Mouse (Mus musculus) kidney, adult 11 months (tissue): ENCODE results near the gene Itih2.

Experiments used
- DNase-seq: peaks from one replicate; pipeline ENCODE4 v3.0.0; 2022

The Itih2 gene

DNA sequence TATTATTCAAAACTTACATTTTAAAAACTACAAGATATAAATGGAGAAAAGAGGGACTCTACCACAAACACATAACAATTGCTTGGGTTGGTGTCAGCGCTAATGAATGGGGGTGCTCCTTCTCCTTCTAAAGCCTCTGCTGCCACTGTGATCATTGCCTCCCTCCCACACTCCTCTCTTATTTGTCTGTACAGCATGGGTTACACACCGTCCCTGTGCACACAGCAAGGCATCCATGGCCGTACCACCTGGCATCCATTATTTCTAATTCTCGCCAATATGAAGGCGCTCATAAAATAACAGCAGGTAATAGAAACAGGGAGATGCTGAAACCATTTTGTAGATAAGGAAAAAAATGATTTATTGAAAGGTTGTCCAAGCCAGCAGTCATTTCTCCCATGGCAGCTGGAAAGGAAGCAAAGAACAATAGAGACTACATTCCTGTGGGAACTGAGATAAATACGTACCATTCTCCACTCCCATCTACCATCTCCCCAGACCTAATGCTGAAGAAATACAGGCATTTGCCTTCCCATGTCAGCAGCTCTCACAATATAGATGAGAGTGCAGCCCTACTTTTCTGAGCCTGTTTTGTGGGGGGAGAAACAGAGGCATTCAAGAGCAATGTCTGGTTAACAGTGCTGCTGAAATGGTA lies 22.5 kb downstream of the Itih2 start:
- DNase-seq: no peak

- DNase-seq: peak; percentile 38
These were observed 30.0 kb downstream of the Itih2 start for GRCm38 (mm10) chr2:10101180-10101579.

- no peak for DNase-seq
These were observed 30.7 kb downstream of the Itih2 start for GRCm38 (mm10) chr2:10100471-10100870.

GRCm38 (mm10) chr2:10098598-10099215 lies 32.5 kb downstream of the Itih2 start:
- DNase-seq: peak; percentile 21

DNA sequence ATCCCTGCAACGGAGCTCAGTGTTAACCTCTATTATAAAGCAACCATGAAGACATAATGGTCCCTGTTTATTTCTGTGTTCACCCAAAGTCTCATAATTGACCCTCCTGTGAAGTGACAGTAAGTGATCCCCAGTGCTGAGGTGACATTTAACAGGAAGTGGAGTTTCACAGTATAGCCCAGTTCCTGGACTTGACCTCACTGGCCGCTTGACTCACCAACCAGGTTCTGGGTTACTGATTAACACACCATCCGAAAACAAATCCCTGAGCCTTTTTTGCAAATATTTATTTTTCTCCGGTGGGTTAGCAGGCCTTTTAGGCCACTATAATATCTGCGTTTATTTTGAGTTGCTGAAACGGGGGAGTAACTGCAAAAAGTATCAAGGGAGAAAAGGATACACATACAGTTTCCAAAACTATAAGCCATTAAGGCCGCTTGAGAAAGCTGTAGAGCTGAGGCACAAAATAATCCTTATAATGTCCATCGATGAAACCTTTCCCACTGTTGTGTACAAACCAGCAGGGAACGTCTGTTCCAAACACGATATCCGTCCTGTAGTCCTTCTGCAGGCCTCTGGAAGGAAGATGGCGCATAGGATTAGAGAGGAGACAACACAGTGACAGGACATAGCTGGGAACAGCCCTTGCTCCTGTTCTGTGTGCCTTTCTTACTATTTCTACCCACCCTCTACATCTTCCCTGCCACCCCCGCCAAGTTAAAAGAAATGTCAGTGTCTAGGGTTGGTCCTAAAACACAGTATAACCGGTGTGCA lies 36.7 kb downstream of the Itih2 start:
- DNase-seq: no peak

DNA sequence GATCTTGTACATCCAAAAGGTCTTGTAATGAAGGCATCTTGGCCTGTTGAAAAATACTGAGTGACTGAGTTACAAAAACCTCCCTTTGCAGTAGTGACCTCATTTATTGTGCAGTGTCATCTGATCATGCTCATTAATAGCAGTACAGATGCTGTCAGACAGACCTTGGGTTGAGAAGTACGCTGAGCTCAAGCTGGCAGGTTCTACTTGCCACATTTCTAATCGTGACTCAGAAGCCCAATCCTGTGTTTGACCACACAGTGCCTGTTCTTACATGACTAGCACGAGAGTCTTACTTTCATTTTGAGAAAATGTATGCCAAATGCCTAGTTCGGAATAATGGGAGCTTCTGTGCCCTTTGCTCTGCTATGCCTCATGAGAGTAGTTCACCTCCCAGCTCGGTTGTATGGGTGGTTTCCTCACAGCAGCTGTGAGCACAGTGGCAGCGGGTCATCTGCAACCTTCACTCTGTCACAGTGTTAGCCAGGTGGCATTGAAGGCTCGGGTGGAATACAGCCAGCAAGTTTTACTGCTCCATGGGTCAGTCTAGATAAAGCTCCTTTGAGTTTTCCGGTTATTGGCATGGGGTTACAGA lies 43.8 kb downstream of the Itih2 start:
- no peak for DNase-seq

DNA sequence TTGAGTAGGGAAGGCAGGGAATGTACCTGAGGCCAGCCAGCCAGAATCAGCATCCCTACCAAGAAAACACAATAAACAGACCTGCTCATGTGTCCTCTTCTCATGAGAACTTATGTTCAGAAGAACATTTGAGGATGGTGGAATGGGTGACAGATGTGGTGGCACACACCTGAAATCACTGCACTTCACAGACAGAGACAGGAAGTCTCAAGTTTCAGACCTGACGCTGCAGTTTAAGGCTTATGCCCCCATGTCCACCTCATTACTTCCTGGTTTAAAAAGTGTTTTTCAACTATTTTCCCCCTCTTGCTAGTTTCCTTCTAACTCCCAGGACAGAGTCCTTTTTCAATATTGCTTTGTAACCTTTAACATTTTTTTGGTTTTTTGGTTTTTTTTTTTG lies 48.5 kb downstream of the Itih2 start:
- no peak for DNase-seq

- DNase-seq: no peak
These were observed 49.6 kb downstream of the Itih2 start for GRCm38 (mm10) chr2:10081453-10082080.

DNA sequence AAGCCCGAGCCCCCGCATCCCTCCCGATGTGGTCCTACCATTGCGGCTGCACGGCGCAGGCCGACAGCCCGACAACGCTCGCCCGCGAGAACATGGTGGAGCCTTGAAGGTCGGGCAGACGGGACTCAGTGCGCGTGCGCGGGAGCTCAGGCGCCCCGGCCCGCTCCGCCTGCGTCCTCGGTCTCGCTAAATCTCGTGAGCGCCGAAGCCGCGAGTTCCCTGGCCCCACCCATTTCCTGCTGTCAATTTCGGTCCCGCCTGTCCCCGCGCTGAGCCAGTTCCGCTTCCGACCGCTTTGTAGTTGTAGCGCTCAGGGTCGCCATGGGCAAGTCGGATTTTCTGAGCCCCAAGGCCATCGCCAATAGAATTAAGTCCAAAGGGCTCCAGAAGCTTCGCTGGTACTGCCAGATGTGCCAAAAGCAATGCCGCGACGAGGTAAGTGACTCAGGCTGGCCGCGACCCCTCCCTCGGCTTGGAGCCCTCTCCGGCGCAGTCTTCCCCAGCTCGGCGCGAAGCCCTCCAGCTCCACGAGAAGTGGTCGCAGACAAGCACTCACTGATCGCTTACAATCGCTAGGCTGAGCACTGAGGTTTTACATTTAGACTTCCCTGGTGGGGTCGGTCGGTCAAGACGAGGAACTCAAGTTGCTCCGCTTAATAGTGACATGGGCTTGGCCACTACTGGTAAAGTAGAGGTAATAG lies 50.7 kb downstream of the Itih2 start, which contains the start of the genes Atp5c1 and Kin:
Atp5c1 (minus strand) TSS at position 201 of the 701 bp plus-strand sequence.
Kin (plus strand) TSS at position 284 of the 701 bp plus-strand sequence.
- peak; percentile 96 for DNase-seq

GRCm38 (mm10) chr2:10079745-10080309 lies 51.4 kb downstream of the Itih2 start:
- no peak for DNase-seq

DNA sequence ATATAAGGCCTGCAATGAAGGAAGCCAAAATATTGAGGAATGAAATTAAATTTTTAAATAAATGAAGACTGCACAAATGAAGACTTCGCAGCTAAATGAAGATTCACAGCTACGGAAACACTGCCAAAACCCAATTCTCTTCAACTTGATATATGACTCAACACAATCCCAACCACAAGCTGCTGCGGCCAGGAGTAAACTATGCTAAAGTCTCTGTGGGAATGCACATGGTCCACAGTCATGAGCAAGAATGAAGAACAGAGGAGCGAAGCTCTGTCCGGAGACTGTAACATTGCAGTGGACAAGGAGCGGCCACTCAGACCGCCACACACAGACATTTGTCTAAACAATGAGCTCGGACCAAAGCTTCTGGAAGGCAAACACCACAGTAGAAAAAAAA lies 54.5 kb downstream of the Itih2 start:
- no peak for DNase-seq

GRCm38 (mm10) chr2:10074470-10074869 lies 56.7 kb downstream of the Itih2 start:
- DNase-seq: no peak

GRCm38 (mm10) chr2:10071751-10072150 lies 59.4 kb downstream of the Itih2 start:
- DNase-seq: no peak

- DNase-seq: no peak
These were observed 72.4 kb downstream of the Itih2 start for GRCm38 (mm10) chr2:10058836-10059235.

DNA sequence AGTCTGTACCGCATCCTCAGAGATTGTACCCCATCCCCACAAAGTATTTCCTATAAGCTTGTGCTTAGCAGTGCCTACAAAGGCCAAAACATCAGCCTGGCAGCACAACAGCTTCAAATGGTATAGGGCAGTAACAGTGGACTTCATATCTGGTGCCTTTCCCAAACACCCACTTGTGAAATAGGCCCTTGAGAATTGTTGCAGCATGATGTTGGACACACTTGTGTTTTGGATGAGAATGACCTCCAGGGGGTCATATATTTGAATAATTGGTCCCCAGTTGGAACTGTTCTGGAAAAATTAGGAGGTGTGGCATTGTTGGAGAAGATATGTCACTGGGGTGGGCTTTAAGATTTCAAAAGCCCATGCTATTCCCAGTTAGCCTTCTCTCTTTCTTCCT lies 79.2 kb downstream of the Itih2 start:
- no peak for DNase-seq

GRCm38 (mm10) chr2:10050878-10051277 lies 80.3 kb downstream of the Itih2 start:
- no peak for DNase-seq

DNA sequence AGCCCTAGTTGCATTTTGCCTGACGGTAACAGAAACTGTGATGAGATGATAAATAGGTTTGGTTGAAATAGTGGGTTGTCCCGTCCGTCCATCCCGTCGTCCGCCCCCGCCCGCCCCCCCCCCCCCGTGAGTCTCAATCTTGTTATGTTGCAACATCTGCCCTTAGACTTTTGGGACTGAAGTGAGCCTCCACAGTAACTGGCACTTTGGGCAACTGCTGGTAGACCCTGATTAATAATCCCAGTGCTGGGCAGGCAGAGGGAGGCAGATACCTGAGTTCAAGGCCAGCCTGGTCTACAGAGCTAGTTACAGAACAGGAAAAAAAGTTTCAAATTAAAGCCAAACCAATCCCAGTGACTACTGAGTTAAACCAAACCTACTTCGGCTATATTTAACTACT lies 81.7 kb downstream of the Itih2 start:
- no peak for DNase-seq

- DNase-seq: peak; percentile 92
These were observed 82.7 kb downstream of the Itih2 start, which contains the start of gene Taf3 for GRCm38 (mm10) chr2:10048461-10048860. Gene Taf3, minus strand, starts transcription at chr2:10048596.

GRCm38 (mm10) chr2:10047758-10048436 lies 83.3 kb downstream of the Itih2 start:
- peak; percentile 29 for DNase-seq
